Mouse (Mus musculus): ENCODE data around the gene Gusb.

- TF ChIP-seq CTCF (IDR thresholded peaks at IDR 0.05; ENCODE audit: extremely low read depth, insufficient read length, insufficient replicate concordance, low read depth, low read length) (no peak), POLR2A (IDR thresholded peaks at IDR 0.05; ENCODE audit: low read depth, low read length) (no peak)
These were observed 38.4 kb upstream of the Gusb start for GRCm38 (mm10) chr5:130041262-130041661.

Data from small intestine, adult 2 months (tissue).